Mouse (Mus musculus) spleen, postnatal 0 days (tissue): Measurements from ENCODE around the gene Vsig4. TPM values are rescaled to one million over a fixed set of nuclear protein-coding genes. Genes with fewer than 3 reads are reported as not detected.

Experiments used
- microRNA counts: library from miRNA; unstranded; fragments of <30 nt; microRNA quantifications from one replicate; lab custom pipeline; 2015
- polyA plus RNA-seq: library from polyadenylated mRNA; unstranded; fragments of >200 nt; fragmentation: Nextera tagmentation; extraction: Ambion mirVana; gene quantifications from 2 replicates; pipeline ENCODE4 v1.2.1, GENCODE M21; 2015

Gene Vsig4
- 0.08 TPM in 1 of 2 replicates, not detected in the other for polyA plus RNA-seq

GRCm38 (mm10) chrX:96293338-96293737 is at the start of gene Vsig4:
Vsig4 (minus strand) TSS chrX:96293438.

MicroRNAs within 50 kb of the gene (microRNA counts, 519-probe panel; counts per million panel counts)
- microRNA mmu-miR-223 (lab: Ali Mortazavi, UCI) = 10,561 counts per million, percentile 98 among the panel's probes with 10 or more counts

Other genes starting within 250 kb of the Vsig4 start
- 78.9 and 97.5 TPM in 2 replicates for gene Msn, start 197.4 kb downstream of the Vsig4 start, polyA plus RNA-seq
- 2.3 and 3.9 TPM in 2 replicates for gene Heph, start 161.9 kb upstream of the Vsig4 start, polyA plus RNA-seq
- 0.06 TPM in 1 of 2 replicates, not detected in the other for gene Hsf3, start 162.9 kb upstream of the Vsig4 start, polyA plus RNA-seq